Mouse (Mus musculus) heart, embryonic 14.5 days (tissue): ENCODE results near the gene Urgcp. TPM values are rescaled to one million over a fixed set of nuclear protein-coding genes. Genes with fewer than 3 reads are reported as not detected.

ENCODE experiments used
- ATAC-seq: fragments of 200-750 bp; cut with Nextera tagmentation; 2 replicates; pipeline ENCODE4 v1.8.0; 2017; ENCODE audit warnings: low read depth, moderate TSS enrichment; ENCODE audit not compliant: insufficient number of reproducible peaks, insufficient read depth, low FRiP score
- H3K27ac ChIP-seq, 2 experiments: fragments of 200-500 bp in 1 of 2; fragments of 300-500 bp in 1 of 2; sonication (generic) in 1 of 2; replicated peaks in 1 of 2; 2 replicates each; pipeline ENCODE4 v1.5.1; 2012 to 2014; ENCODE audit warnings: low read depth in 2 of 2, low read length in 2 of 2, control low read depth in 1 of 2, mild to moderate bottlenecking in 1 of 2, mixed read lengths in 1 of 2; ENCODE audit not compliant: control insufficient read depth in 1 of 2, insufficient read depth in 1 of 2
- H3K27me3 ChIP-seq: fragments of 300-500 bp; sonication (generic); 2 replicates; pipeline ENCODE4 v1.6.1; 2014; ENCODE audit warnings: mild to moderate bottlenecking, low read length, control low read depth; ENCODE audit not compliant: control insufficient read depth, insufficient read depth
- H3K36me3 ChIP-seq: fragments of 300-500 bp; sonication (generic); 2 replicates; pipeline ENCODE4 v1.6.1; 2014; ENCODE audit warnings: mild to moderate bottlenecking, control low read depth, low read length, mixed read lengths; ENCODE audit not compliant: control insufficient read depth, insufficient read depth
- H3K4me1 ChIP-seq, 2 experiments: fragments of 200-500 bp in 1 of 2; fragments of 300-500 bp in 1 of 2; sonication (generic) in 1 of 2; 2 replicates each; pipeline ENCODE4 v1.6.1; 2012 to 2014; ENCODE audit warnings: low read length in 2 of 2, control low read depth in 1 of 2, mixed read lengths in 1 of 2; ENCODE audit not compliant: control insufficient read depth in 2 of 2, insufficient read depth in 2 of 2
- H3K4me2 ChIP-seq: fragments of 300-500 bp; sonication (generic); 2 replicates; pipeline ENCODE4 v1.6.1; 2014; ENCODE audit warnings: mild to moderate bottlenecking, low read length
- H3K4me3 ChIP-seq, 2 experiments: fragments of 200-500 bp in 1 of 2; fragments of 300-500 bp in 1 of 2; sonication (generic) in 1 of 2; 2 replicates each; pipeline ENCODE4 v1.5.1; 2012 to 2014; ENCODE audit warnings: low read length in 2 of 2, mild to moderate bottlenecking in 2 of 2, control low read depth in 1 of 2, low read depth in 1 of 2, moderate library complexity in 1 of 2; ENCODE audit not compliant: control insufficient read depth in 1 of 2, insufficient read depth in 1 of 2
- H3K9ac ChIP-seq: fragments of 300-500 bp; sonication (generic); 2 replicates; pipeline ENCODE4 v1.6.1; 2014; ENCODE audit warnings: mild to moderate bottlenecking, low read length
- H3K9me3 ChIP-seq: fragments of 300-500 bp; sonication (generic); 2 replicates; pipeline ENCODE4 v1.6.1; 2016; ENCODE audit warnings: low read length, control low read depth; ENCODE audit not compliant: control insufficient read depth
- WGBS: fragments of 180-500 bp; shearing (Covaris S2); extraction: QIAGEN DNeasy Blood & Tissue Kit; methylation state at CpG from one replicate; pipeline ENCODE4 v1.1.7; 2014; 5-methylcytosine and 5-hydroxymethylcytosine counted together
- polyA plus RNA-seq: library from polyadenylated mRNA; unstranded; fragments of >200 nt; fragmentation: Nextera tagmentation; extraction: Ambion mirVana; gene quantifications from 2 replicates; pipeline ENCODE4 v1.2.1, GENCODE M21; 2014

Urgcp gene
- polyA plus RNA-seq, 1 experiment from 2014 or later: 19.9 TPM

DNA sequence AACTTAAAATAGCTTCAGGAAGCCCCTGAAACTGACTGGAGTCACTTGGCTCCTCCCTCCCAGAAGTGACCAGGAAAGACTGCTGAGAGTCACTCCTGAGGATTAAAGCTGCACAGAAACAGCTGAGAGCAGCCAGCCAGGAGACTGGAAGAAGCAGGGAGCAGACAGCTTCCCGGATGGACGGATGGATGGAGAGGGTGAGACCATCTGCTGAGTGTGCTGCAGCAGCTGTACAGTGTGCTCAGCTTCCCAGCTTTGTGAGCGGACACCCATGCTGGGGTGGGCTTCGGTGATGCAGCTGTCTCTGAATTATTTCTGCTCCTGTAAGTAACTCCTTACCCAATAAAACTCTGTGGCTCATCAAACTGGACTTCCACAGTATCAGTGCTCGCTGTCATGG, 29.8 kb downstream of the Urgcp start:
- Histone ChIP-seq H3K27ac (no peak overlapping the region), H3K4me3 (no peak overlapping the region), H3K9me3 (no peaks in the 10 kb centered on the region), H3K9ac (no peak overlapping the region), H3K4me2 (no peak overlapping the region), H3K36me3 (peaks cover 7% of the 10 kb centered on the region; the same call in 1 of the 2 replicates), H3K4me1 (peaks cover 15 to 29% of the 10 kb centered on the region in 2 experiments), H3K27me3 (no peaks in the 10 kb centered on the region)
- 73% methylated on average over 5 of the region's 5 CpGs for WGBS
- no peak for ATAC-seq

DNA sequence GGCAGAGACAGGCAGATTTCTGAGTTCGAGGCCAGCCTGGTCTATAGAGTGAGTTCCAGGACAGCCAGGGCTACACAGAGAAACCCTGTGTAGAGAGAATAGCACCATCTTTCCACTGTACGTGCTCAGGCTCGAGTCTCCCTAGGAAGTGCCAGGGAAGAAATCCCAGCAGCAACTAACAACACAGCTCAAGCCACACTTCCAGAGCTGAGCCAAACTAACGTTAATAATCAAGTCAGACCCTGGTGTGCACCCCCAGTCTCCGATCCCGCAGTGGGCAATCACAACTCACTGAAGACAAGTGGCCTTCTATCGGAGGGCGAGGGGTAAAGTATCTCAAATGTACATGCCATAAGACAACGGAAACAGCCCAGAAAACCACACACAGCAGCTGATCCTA, 32.6 kb downstream of the Urgcp start:
- Histone ChIP-seq H3K4me2 (no peak overlapping the region), H3K9me3 (no peaks in the 10 kb centered on the region), H3K4me1 (peaks cover 10 to 18% of the 10 kb centered on the region in 2 experiments), H3K4me3 (no peak overlapping the region), H3K27me3 (no peaks in the 10 kb centered on the region), H3K9ac (no peak overlapping the region), H3K27ac (no peak overlapping the region), H3K36me3 (peaks cover 11% of the 10 kb centered on the region; the same call in 1 of the 2 replicates)
- no peak for ATAC-seq
- 89% methylated on average over 9 of the region's 9 CpGs for WGBS

DNA sequence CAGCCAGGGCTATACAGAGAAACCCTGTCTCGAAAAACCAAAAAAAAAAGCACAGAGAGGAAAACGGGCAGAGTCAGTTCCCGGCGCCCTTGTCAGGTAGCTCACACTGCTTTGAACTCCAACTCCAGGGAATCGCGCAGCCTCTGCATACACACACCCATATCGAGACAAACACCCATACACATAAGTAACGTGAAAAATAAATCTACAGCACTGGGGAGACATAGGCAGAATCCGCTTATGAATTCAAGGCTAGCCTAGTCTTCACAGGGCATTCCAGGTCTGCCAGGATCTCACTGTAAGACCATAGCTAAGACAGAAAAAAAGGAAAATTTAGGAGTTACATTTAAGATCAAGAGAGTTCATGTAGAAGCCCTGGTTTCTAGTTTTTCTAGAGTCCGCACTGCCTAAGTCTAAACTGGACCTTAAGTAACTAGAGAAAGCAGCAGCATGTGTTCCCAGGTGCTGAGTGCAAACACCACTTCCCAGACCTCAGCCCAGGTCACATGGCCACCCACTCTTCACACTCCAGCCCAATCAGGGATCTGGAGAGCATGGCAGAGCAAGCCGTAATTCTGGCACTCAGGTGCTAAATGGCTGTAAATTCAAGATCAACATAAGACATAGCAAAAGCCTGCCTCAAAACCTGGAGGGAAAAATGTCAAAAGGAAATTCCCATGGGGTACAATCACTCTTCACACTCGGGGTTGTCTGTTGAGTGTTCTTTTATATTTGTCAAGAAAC, 43.4 kb downstream of the Urgcp start:
- peaks cover 72% of the 10 kb centered on the region for H3K36me3 ChIP-seq
- H3K27ac ChIP-seq: no peak overlapping the region
- no peaks in the 10 kb centered on the region for H3K9me3 ChIP-seq
- H3K4me2 ChIP-seq: no peak overlapping the region
- no peak overlapping the region for H3K9ac ChIP-seq
- no peak overlapping the region for H3K4me3 ChIP-seq
- no peaks in the 10 kb centered on the region for H3K27me3 ChIP-seq
- no peak for ATAC-seq
- WGBS: 89% methylated on average over 12 of the region's 12 CpGs
- H3K4me1 ChIP-seq: no peaks in the 10 kb centered on the region

DNA sequence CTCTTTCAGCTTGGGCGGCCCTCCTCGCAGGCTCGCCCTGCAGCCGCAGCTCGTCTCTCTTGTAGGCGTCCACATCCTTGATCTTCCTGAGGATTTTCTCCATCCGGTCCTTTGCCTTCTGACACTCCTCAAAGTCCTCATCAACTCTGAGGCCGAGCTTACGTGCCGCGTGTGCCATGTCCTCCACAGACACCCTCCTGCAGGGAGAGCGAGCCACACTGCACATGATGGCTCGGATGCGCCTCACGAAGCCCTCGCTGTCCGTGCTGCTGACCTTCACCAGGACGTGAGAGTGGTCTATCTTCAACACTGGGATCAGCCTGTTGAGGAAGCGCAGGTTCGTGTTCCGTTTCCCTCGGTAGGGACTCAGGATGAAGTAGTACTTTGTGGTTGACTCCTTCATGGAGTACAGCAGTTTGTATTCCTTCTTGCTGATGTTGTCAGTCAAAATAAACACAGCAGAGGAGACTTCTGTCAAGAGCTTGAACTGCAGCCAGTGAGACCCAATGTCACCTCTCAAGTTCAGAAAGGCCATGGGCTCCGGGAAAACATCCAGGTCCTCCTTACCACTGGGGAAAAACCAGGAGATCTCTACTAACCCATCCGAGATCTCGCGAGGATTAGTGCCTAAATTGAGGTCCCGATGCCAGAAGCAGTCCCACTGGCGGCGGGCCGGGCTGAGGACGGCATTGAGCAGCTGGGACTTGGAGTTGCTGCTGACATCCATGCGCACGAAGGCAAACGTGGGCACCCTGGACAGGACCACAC, 45.1 kb downstream of the Urgcp start:
- Histone ChIP-seq H3K4me2 (no peak overlapping the region), H3K9me3 (no peaks in the 10 kb centered on the region), H3K27me3 (no peaks in the 10 kb centered on the region), H3K4me1 (no peaks in the 10 kb centered on the region), H3K4me3 (no peak overlapping the region), H3K27ac (no peak overlapping the region), H3K36me3 (peaks cover 79% of the 10 kb centered on the region), H3K9ac (no peak overlapping the region)
- ATAC-seq: no peak
- WGBS: 90% methylated on average over 34 of the region's 34 CpGs

DNA sequence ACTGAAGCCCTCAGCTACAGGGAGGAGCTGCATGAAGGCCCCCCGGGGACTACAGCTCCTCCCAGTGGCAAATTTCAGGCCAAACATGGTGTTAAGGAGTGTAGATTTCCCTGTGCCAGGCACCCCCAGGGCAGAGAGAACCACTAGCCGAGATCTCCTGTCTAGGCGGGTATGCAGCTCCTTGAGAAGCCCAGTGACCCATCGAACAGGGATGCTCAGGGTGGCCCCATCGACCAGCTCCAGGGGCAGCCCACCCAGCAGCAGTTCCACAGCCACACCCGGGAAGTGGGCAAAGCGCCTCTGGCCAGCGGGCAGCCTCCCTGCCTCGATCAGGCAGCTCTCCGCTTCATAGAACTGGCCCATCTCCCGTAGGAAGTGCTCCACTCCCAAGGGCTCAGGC, 45.9 kb downstream of the Urgcp start:
- H3K4me2 ChIP-seq: no peak overlapping the region
- H3K36me3 ChIP-seq: peaks cover 72% of the 10 kb centered on the region
- H3K4me1 ChIP-seq: no peaks in the 10 kb centered on the region
- H3K9me3 ChIP-seq: no peaks in the 10 kb centered on the region
- H3K9ac ChIP-seq: no peak overlapping the region
- ATAC-seq: no peak
- no peaks in the 10 kb centered on the region for H3K27me3 ChIP-seq
- no peak overlapping the region for H3K27ac ChIP-seq
- no peak overlapping the region for H3K4me3 ChIP-seq
- 71% methylated on average over 8 of the region's 11 CpGs for WGBS

DNA sequence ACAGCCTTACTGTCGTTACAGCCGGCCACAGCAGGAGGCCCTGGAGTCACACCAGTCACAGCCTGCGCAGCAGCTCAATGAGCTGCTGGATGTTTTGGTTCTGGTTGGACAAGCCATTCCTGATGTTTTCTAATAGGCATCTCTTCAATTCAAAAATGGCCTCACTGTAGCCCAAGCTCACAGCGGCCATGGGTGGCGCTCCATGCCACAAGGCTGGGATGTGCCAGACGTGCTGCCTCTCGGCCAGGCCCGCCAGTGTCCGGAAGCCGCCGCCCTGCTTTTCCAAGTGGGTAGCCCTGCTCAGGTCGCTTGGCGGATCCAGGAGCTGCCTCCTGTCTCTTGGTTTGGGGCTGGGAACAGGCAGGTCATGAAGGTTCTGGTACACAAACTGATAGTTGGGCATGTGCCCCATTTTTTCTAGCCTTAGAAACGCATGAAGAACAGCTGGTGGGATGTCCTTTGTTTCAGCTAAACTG, 46.5 kb downstream of the Urgcp start, which contains the start of gene Mrps24:
Gene Mrps24 (minus strand): TSS at position 51 of the 476 bp plus-strand sequence.
- no peak for ATAC-seq
- peaks cover 67% of the 10 kb centered on the region for H3K36me3 ChIP-seq
- H3K4me2 ChIP-seq: no peak within 1 kb of the TSS

DNA sequence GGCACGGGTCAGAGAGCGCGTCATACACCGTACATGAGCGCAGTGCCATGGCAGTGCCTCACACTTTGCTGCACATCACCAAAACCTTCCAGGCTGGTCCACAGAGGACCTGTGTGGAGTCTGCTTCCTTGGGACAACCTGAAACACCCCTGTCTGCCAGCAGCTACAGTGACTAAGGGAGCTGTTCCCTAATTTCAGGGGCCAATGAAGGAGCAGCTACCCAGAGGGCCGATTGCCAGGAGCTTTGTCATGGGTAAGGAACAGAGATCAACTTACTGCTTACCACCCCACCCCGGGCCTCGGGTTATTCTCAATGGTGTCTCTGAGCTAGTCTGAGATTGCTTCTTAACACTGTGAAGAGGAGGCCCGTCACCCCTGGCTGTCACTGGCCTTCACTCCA, 47.0 kb downstream of the Urgcp start:
- H3K9ac ChIP-seq: no peak overlapping the region
- H3K4me1 ChIP-seq: 0 out of 4 replicates have a peak, but pooled peaks cover 0 to 2% of the 10 kb centered on the region in 2 experiments
- no peak overlapping the region for H3K4me2 ChIP-seq
- no peak for ATAC-seq
- H3K36me3 ChIP-seq: peaks cover 67% of the 10 kb centered on the region
- 87% methylated on average over 9 of the region's 9 CpGs for WGBS
- no peak overlapping the region for H3K27ac ChIP-seq
- H3K27me3 ChIP-seq: no peaks in the 10 kb centered on the region
- H3K9me3 ChIP-seq: no peaks in the 10 kb centered on the region
- no peak overlapping the region for H3K4me3 ChIP-seq

More for the DNA sequence above, 46.5 kb downstream of the Urgcp start, which contains the start of gene Mrps24:
- H3K9me3 ChIP-seq: no peaks in the 10 kb centered on the region
- no peak within 1 kb of the TSS for H3K9ac ChIP-seq
- H3K27ac ChIP-seq: no peak within 1 kb of the TSS
- 74% methylated on average over 14 of the region's 14 CpGs for WGBS
- H3K4me3 ChIP-seq: no peak within 1 kb of the TSS
- 0 out of 4 replicates have a peak, but pooled peaks cover 0 to 1% of the 10 kb centered on the region in 2 experiments for H3K4me1 ChIP-seq
- H3K27me3 ChIP-seq: no peaks in the 10 kb centered on the region
